Mouse (Mus musculus) ES-Bruce4 (cell line): ENCODE data around the gene Mrpl41.

Source experiments
- CTCF ChIP-seq: IDR thresholded peaks from one replicate; pipeline ENCODE4 v1.8.1; 2011; ENCODE audit warnings: low read depth, low read length
- EP300 ChIP-seq: IDR thresholded peaks from 2 replicates; pipeline ENCODE4 v1.6.1; 2011; ENCODE audit warnings: low read depth, low read length; ENCODE audit not compliant: insufficient read depth

DNA sequence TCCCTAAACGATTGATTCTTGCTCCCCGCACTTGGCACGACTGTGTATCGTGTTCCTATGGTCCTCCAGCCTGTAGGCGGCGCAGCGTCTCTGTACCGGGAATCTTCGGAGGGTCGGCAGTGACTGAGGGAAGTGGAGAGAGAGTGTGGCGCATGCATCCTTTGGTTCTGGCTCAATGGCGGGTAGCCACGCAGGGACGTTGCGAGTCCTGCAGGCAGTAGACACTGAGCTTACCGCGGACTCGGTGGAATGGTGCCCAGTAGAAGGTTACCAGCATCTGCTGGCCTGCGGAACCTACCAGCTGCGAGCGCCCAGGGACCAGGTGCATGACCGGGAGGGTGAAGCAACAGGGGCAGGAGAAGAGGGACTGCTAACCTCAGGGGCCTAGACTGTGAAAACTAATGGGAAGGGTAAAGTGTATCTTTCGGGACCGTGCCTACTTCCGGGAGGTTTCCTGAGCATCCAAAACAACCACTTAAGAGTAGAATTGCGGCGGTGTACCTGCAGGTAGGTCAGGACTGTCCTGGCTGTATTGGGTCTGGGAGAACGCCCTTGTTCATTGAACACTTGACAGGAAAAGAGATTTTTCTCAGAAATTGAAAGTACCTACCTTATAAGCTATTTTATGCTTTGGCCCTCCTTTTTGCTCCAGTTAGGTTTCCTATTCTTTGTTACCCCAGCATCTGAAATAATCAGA, 12.4 kb downstream of the Mrpl41 start, which contains the start of gene Dph7:
- TF ChIP-seq CTCF = peak; percentile 97
- peak; percentile 54; the same call in 1 of the 2 replicates for TF ChIP-seq EP300
